Mouse (Mus musculus) c-Kit-negative CD71-positive TER-119-positive erythroid progenitor cells, embryonic 14.5 days (primary cell): ENCODE data around the gene Slc16a9.

Source experiments
- DNase-seq: peaks from one replicate; pipeline ENCODE4 v3.0.0-alpha.2; 2013; ENCODE audit warnings: low read depth, low spot score

The Slc16a9 gene

GRCm38 (mm10) chr10:70250354-70250753, 5.5 kb downstream of the Slc16a9 start:
- no peak for DNase-seq

DNA sequence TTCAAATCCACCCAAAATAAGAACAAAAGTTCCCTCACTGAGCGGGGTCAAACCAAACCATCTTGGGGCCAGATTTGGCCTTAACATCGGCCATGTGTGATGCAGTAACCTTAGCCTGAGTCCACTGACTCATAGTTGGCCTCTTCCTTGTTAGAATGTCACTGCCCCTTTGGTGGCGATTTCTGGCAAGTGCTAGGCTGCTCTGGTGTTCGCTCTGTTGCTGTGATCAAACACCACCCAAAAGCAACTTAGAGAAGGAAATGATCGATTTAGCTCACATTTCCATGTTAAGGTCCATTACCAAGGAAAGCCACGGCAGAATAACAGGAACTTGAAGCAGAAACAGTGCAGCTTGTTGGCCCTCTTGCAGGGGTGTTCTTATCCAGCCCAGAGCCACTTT, 5.9 kb downstream of the Slc16a9 start:
- DNase-seq: no peak

- no peak for DNase-seq
Measured at GRCm38 (mm10) chr10:70254666-70255065, 9.8 kb downstream of the Slc16a9 start.

- no peak for DNase-seq
Measured at GRCm38 (mm10) chr10:70255601-70256210, 10.8 kb downstream of the Slc16a9 start.

DNA sequence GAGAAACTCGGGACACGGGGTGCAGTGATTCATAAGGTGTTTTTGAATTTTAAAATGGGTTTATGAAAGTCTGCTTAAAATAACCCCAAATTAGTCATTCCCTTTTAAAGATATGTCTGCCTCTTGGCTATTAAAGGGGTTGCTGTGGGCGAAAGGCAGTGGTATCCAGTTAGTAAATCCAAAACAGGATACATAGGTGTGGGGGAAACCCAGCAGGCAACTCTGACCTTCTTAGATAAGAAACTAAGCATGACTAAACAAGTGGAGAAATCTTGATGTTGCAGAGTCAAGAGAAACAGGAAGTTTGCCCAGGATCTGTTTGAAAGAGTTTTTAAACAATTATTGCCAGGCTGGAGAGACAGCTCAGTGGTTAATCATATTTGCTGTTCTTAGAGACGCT, 12.1 kb downstream of the Slc16a9 start:
- DNase-seq: no peak

DNA sequence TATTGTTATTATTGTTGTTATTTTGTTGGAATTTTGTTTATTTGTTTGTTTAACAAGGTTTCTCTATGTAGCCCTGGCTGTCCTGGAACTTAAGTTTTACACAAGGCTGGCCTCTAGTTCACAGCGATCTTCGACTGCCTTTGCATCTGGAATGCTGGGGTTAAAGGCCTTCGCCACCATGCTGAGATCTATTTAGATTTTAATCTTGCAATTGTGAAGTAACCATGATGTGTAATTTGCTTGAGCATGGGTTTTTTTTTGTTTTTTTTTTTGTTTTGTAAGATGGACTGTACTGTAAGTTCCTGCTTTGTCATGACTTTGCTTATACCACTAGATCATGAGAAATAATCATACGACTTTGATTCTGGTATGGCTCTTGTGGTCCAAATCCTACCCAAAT, 16.0 kb downstream of the Slc16a9 start:
- no peak for DNase-seq

- no peak for DNase-seq
Measured at GRCm38 (mm10) chr10:70262051-70262450, 17.2 kb downstream of the Slc16a9 start.

DNA sequence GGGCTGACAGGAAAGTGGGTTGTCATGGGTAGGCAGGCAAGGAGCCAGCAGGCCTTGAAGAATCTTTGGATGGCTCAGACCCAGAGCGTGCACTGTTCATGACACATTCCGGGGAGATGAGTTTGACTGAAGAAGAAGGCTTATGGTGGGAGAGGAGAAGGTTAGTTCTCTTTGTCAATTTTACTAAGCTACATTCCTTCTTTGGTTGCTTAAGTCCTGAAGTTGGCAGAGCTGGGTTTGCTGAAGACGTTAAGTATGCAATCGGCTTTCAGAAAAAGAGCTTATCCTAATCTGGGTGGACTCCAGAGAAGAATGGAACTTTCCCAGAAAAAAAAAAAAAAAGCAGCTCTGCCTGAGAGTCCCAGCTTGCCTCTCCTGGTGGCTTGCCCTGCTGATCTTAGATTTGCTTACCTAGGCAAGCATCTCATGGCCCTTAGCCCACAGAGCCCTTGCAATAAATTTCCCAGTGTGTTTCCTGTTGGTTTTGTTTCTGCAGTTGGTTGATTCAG, 18.8 kb downstream of the Slc16a9 start:
- DNase-seq: no peak

GRCm38 (mm10) chr10:70264337-70265036, 19.6 kb downstream of the Slc16a9 start:
- DNase-seq: no peak

DNA sequence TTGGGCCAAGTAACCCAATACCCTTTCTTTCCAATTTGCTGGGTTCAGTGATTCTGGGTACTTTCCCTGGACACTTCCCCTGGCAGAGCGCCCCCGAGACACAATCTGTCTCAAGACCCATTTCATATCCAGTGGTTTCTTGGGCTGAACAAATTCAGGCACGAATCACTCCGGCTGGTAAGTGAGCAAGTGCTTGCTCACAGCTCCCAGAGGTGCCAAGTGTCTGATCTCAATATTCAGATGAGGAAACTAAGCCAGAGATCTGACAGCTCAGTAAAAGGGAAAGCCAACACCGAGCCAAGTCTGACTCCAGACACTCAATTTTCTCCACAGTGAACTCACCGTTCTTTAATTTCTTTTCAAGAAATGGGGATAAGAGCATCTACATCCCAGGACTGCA, 21.6 kb downstream of the Slc16a9 start:
- DNase-seq: no peak

DNA sequence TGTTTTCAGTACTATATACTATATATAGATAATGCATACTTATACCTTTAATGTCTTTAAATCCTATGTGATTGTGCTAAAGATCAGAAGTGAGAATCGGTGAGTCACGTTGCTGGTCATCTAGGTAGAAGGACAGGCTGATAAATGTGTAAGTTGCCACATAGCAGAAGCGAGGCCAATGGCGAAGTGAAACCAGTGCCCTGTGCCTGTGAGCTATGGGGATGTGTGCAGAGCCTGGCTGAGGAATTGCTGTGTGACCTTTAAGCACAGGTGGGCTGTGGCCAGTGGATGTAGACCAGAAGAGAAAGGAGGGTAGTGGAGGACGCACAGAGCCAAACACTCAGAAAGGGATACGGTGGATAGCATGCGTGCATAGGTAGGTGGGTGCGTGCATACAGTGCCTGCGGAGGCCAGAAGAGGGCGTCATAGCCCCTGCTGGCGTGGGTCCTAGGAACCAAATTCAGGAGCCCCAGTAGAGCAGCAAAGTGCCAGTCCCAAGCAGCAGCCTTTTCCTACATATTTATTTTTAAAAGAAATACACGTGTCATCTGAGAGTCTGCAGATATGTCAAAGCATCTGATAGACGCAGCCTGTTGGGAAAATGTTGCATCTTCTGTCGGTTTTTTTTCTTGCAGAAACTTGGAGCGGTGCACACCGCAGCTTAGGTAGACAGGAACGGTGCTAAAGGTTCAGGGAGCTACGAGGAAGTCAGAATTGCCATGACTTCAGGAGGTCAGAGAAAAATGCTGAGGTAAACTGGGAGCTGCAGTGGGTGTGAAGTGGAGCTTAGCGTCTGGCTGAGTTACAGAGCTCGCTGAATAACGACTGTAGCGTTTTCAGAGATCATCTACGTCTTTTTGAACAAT, 23.9 kb downstream of the Slc16a9 start:
- no peak for DNase-seq

DNA sequence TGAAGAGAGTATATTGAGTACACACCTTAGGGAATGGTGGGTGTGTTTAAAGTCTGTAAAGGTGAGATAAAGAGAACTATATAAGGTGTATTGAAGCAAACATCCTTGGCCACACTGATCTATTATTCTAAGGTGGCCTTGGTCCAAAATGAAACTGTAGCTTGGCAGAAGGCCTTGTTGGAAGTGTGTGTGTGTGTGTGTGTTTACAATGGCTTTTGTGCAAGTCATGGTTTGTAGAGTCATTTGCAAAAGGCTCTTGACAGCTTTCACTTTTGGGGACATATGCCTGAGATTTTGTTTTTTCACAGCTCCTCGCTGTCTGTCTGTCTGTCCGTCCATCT, 24.5 kb downstream of the Slc16a9 start:
- DNase-seq: no peak

DNA sequence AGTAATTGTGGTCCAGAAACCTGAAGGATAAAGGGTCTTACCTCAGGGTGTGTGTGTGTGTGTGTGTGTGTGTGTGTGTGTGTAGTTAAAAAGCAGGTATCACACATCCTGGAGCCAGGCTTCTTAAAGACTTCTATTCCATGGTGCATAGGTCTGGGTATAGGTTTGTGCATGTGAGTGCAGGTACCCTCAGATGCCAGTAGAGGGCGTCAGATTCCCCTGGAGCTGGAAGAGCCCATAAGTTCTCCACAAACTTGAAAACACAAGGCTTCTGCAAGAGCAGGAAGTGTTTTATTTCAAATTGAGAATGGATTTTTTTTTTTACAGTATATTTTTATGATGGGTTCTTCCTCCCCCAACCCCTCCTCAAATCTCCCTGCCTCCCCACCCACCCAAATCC, 31.8 kb downstream of the Slc16a9 start:
- no peak for DNase-seq

- DNase-seq: no peak
Measured at GRCm38 (mm10) chr10:70279349-70279748, 34.4 kb downstream of the Slc16a9 start.

DNA sequence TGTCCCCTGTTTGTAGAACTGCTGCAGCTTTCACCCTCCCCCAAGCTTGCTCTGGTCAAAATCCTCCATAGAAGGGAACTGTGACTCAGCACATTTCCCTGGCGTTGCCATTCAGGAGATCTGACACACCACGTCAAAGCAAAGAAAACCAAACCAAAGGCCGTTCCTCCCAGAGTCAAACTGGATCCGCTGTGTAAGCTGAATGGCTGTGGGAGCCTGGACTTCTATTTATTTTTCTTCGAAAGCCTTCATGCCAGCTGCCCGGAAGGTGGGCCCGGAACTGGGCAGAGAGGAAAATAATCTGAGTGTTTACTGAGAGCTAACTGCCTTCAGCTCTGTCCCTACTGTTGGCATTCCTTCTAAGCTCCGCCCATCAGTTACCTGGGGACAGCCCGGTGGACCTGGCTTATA, 42.9 kb downstream of the Slc16a9 start:
- no peak for DNase-seq

DNA sequence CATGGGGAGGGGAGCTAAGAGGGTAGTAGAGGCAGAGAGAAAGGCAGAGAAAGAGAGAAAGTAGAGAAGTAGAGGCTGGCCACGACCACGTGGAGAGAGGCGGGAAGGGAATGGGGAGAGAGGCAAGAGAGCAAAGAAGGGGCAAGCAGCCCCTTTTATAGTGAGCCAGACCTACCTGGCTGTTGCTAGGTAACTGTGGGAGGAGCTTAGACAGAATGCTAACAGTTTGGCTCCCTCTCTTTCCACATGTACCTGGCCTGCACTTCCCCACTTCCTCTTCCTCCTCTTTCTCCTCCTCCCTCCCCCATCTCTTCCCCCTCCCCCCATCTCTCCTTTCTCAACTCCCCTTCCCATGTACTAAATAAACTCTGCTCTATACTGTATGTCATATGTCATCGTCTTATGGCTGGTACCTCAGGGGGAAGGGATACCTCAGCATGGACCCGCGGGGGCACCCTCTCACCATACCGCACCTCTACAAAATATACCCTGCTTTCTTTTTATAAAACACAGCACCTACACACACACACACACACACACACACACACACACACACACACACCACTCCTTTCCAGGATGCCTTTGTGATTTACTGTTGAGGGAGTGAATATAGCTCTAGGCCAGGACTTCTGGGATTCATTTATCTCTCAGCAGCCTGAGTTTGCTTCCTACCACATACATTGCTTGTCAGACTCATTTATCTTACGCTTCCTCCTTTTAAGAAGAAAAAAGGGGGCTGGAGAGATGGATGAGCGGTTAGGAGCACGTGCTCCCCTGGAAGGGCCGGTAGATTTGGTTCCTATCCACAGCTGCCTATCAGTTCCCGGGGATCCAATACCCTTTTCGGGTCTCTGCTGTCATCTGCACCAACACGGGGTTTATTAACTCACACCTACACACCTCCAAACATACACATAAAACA, 43.8 kb downstream of the Slc16a9 start:
- DNase-seq: no peak

- DNase-seq: no peak
Measured at GRCm38 (mm10) chr10:70292014-70292413, 47.1 kb downstream of the Slc16a9 start.

DNA sequence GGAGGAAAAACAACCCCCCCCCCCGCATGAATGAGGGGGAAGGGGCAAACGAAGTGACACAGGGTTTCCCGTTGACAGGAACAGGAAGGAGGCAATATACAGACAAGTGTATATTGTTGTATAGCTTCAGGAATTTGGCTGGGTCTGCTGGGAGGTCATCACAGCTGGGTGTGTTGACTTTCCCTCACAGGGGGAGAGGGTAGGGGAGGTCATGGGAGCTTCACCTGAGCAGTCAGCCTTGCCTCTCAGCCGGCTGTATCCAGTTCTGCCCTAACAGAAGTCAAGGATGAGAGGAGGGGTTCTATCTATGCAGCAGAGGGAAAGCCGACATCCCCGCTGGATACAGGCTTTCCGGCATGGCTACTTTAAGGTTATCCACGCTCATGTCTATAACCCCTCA, 49.2 kb downstream of the Slc16a9 start:
- DNase-seq: no peak

DNA sequence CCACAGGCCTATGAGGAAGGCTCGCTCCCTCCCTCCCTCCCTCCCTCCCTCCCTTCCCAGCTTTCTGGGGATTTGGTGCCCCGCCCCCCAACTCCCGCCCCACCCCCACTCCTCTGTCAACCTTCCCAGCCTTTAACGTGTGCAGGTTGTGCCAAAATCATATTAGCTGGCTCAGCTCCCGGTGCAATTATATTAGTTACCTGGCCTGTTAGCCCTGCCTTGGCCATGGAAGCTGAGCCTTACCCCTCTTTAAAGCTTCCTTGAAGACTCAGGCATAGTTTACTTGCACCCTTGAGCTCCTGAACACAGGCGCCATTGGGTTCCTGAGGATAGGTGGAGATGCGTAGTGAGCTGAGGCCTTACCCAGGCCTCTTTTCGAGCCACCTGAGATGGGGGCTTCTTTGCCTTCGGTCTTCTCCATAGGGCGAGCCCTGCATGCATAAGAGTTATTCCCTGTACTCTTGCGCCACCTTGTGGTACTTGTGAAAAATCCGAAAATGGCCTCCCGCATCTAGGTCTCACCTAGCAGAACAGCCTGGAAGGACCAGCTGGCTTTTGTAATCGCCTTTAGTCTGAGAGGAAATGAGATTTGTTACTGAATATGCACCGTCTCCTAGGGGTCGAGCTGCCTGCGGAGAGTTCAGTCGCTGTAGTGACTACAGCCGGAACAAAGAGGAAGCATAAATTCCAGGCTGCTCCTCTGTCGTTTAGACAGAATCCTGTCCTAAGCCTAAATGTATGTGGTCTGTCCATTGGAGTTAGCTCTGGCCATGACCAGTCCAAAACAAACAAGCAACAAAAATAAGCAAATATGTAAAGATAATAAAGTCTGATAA, 51.8 kb downstream of the Slc16a9 start:
- DNase-seq: peak; percentile 33

- no peak for DNase-seq
Measured at GRCm38 (mm10) chr10:70299118-70299517, 54.2 kb downstream of the Slc16a9 start.

DNA sequence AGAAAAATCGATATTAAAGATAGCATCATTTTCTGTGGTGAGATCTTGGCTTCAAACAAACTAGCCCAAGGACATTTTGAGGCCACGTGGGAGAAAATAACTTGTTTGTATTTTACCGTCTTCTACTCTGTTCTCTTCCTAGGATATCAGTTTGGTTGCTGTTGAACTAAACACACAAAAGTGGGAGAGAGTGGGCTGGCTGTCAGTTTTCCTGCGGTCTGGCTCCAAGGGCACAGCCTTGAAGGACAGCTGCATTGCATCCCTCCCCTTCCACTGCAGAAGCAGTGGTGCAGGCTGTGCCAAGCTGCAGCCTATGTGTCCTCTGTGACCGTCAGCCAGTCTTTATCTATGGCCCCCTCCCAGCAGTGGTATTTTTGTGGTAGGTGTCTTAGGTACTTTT, 54.8 kb downstream of the Slc16a9 start:
- no peak for DNase-seq
